Mouse (Mus musculus) layer of hippocampus, postnatal 36 days (tissue): ENCODE results near the gene Rap2c. TPM values are rescaled to one million over a fixed set of nuclear protein-coding genes. Genes with fewer than 3 reads are reported as not detected.

Source experiments
- DNase-seq, 2 experiments: peaks; one replicate each; pipeline ENCODE4 v3.0.0; 2022
- total RNA-seq, 2 experiments: library from RNA; stranded (reverse); gene quantifications; 2 replicates each; pipeline ENCODE4 v1.2.3; 2021

Gene Rap2c
- total RNA-seq = 10 to 100 TPM; 26.1 to 28.6 TPM

GRCm38 (mm10) chrX:51017851-51018785, at the start of gene Rap2c:
TSS of gene Rap2c (minus strand) at chrX:51018018.
- DNase-seq = peak in 1 of 2 experiments; percentile 13

- no peak for DNase-seq
These were observed 48.9 kb upstream of the Rap2c start for GRCm38 (mm10) chrX:51066539-51067286.

- peak; percentile 11 to 19 for DNase-seq
These were observed 48.0 kb upstream of the Rap2c start for GRCm38 (mm10) chrX:51065773-51066172.

- no peak for DNase-seq
These were observed 47.4 kb upstream of the Rap2c start for GRCm38 (mm10) chrX:51065158-51065664.

- DNase-seq = no peak
These were observed 42.4 kb upstream of the Rap2c start for GRCm38 (mm10) chrX:51060220-51060619.

- no peak for DNase-seq
These were observed 40.9 kb upstream of the Rap2c start for GRCm38 (mm10) chrX:51058741-51059140.

GRCm38 (mm10) chrX:51058317-51058716, 40.5 kb upstream of the Rap2c start:
- no peak for DNase-seq

- no peak for DNase-seq
These were observed 34.1 kb upstream of the Rap2c start for GRCm38 (mm10) chrX:51051680-51052461.

- no peak for DNase-seq
These were observed 17.9 kb upstream of the Rap2c start for GRCm38 (mm10) chrX:51035678-51036209.

GRCm38 (mm10) chrX:51019884-51020283, 2.1 kb upstream of the Rap2c start:
- no peak for DNase-seq

GRCm38 (mm10) chrX:51018786-51019179, 965 bp upstream of the Rap2c start:
- peak; percentile 51 to 56 for DNase-seq

GRCm38 (mm10) chrX:51016926-51017325, 892 bp downstream of the Rap2c start:
- DNase-seq = peak in 1 of 2 experiments; percentile 2

- DNase-seq = no peak
These were observed 5.5 kb downstream of the Rap2c start for GRCm38 (mm10) chrX:51012280-51012679.

GRCm38 (mm10) chrX:51010323-51010722, 7.5 kb downstream of the Rap2c start:
- no peak for DNase-seq

- no peak for DNase-seq
These were observed 17.0 kb downstream of the Rap2c start for GRCm38 (mm10) chrX:51000791-51001190.

GRCm38 (mm10) chrX:50995310-50995709, 22.5 kb downstream of the Rap2c start:
- no peak for DNase-seq

GRCm38 (mm10) chrX:50991324-50991723, 26.5 kb downstream of the Rap2c start:
- DNase-seq = no peak

GRCm38 (mm10) chrX:50989940-50990339, 27.9 kb downstream of the Rap2c start:
- no peak for DNase-seq

GRCm38 (mm10) chrX:50988581-50988980, 29.2 kb downstream of the Rap2c start:
- no peak for DNase-seq

- peak in 1 of 2 experiments; percentile 7 for DNase-seq
These were observed 39.4 kb downstream of the Rap2c start for GRCm38 (mm10) chrX:50978428-50978827.

GRCm38 (mm10) chrX:50972145-50972544, 45.7 kb downstream of the Rap2c start:
- no peak for DNase-seq

GRCm38 (mm10) chrX:50969907-50970306, 47.9 kb downstream of the Rap2c start:
- no peak for DNase-seq
